Mouse (Mus musculus) liver, embryonic 14.5 days (tissue): ENCODE measurements at regions not wholly inside any gene's neighbourhood (a gene's known extent, or its start where the extent isn't known, plus 50 kb on each side); places are given as distances from the start of the nearest gene placed in this dataset.

Source experiments
- ATAC-seq: fragments of 200-750 bp; cut with Nextera tagmentation; 2 replicates; pipeline ENCODE4 v1.8.0; 2017; ENCODE audit warnings: moderate number of reproducible peaks, mild to moderate bottlenecking, moderate library complexity; ENCODE audit not compliant: insufficient read depth
- DNase-seq, 3 experiments: peaks; one replicate each; pipeline ENCODE4 v3.0.0-alpha.2; 2012 to 2013; ENCODE audit warnings: low read depth in 3 of 3, low spot score in 3 of 3
- H3K27ac ChIP-seq: fragments of 300-500 bp; sonication (generic); 2 replicates; pipeline ENCODE4 v1.5.1; 2014; ENCODE audit warnings: moderate library complexity, mild to moderate bottlenecking, control low read depth, inconsistent platforms
- H3K27me3 ChIP-seq: fragments of 300-500 bp; sonication (generic); 2 replicates; pipeline ENCODE4 v1.6.1; 2014; ENCODE audit warnings: mild to moderate bottlenecking, low read length, moderate library complexity; ENCODE audit not compliant: control insufficient read depth, insufficient read depth
- H3K36me3 ChIP-seq: fragments of 300-500 bp; sonication (generic); replicated peaks from 2 replicates; pipeline ENCODE4 v1.6.1; 2014; ENCODE audit warnings: low read depth; ENCODE audit not compliant: control insufficient read depth, insufficient read depth
- H3K4me1 ChIP-seq, 2 experiments: fragments of 200-500 bp in 1 of 2; fragments of 300-500 bp in 1 of 2; sonication (generic) in 1 of 2; replicated peaks; 2 replicates each; pipeline ENCODE4 v1.6.1; 2012 to 2014; ENCODE audit warnings: antibody characterized with exemption in 1 of 2, inconsistent platforms in 1 of 2, low read length in 1 of 2; ENCODE audit not compliant: control insufficient read depth in 2 of 2, insufficient read depth in 2 of 2
- H3K4me2 ChIP-seq: fragments of 300-500 bp; sonication (generic); 2 replicates; pipeline ENCODE4 v1.6.1; 2014; ENCODE audit warnings: low read depth, mild to moderate bottlenecking, control low read depth, moderate library complexity
- H3K4me3 ChIP-seq, 2 experiments: fragments of 200-500 bp in 1 of 2; fragments of 300-500 bp in 1 of 2; sonication (generic) in 1 of 2; 2 replicates each; pipeline ENCODE4 v1.5.1; 2012 to 2014; ENCODE audit warnings: low read depth in 2 of 2, low read length in 2 of 2, mild to moderate bottlenecking in 2 of 2, control low read depth in 1 of 2, inconsistent platforms in 1 of 2, moderate library complexity in 1 of 2; ENCODE audit not compliant: insufficient read depth in 1 of 2
- H3K9ac ChIP-seq: fragments of 300-500 bp; sonication (generic); replicated peaks from 2 replicates; pipeline ENCODE4 v1.6.1; 2014; ENCODE audit warnings: mild to moderate bottlenecking, control low read depth, moderate library complexity
- H3K9me3 ChIP-seq: fragments of 300-500 bp; sonication (generic); 2 replicates; pipeline ENCODE4 v1.6.1; 2016; ENCODE audit warnings: low read length, mixed read lengths; ENCODE audit not compliant: control insufficient read depth
- CTCF ChIP-seq: IDR thresholded peaks from 2 replicates; pipeline ENCODE4 v1.5.1; 2016; ENCODE audit warnings: antibody characterized with exemption, low read depth, control low read depth
- EP300 ChIP-seq: IDR thresholded peaks from 2 replicates; pipeline ENCODE4 v1.6.1; 2016; ENCODE audit warnings: antibody characterized with exemption, low read depth
- WGBS: fragments of 180-500 bp; shearing (Covaris S2); extraction: QIAGEN DNeasy Blood & Tissue Kit; methylation state at CpG from one replicate; pipeline ENCODE4 v1.1.7; 2014; ENCODE audit not compliant: insufficient replicate concordance; 5-methylcytosine and 5-hydroxymethylcytosine counted together

DNA sequence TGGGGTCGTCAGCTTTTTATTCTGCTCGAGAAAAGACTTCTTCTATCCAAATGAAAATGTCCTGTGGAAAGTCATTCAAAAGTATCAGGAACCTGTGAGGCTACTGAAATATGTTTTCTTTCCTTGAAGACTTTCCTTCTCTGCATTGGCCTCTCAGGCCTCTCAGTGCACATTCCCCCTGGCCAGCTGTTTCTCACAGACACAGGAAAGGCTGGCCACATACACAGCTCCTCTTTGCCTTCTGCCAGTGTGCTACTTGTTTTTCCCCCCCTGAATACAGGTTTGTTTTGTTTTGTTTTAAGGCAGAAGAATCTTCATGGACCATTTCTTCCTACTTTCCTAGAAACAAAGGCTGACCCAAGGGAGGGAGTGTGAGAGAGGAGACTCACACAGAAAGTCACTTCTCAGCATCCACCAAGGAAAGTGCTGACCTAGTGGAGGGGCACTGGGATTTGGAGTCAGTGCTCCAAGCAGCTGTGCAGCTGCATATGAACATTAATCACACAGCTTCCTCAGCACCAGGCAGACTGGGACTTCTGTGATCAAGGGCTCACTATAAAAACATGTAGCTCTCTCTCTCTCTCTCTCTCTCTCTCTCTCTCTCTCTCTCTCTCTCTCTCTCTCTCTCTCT is 324.0 kb downstream of the Etaa1 start:
- 50% methylated on average over 2 of the region's 2 CpGs for WGBS
- ATAC-seq = no peak
- H3K4me2 ChIP-seq = no peak overlapping the region
- no peaks in the 10 kb centered on the region for H3K9me3 ChIP-seq
- TF ChIP-seq CTCF = no peak
- no peak for TF ChIP-seq EP300
- H3K4me3 ChIP-seq = no peak overlapping the region
- no peak overlapping the region for H3K27ac ChIP-seq
- no peaks in the 10 kb centered on the region for H3K4me1 ChIP-seq
- H3K36me3 ChIP-seq = no peaks in the 10 kb centered on the region
- no peak overlapping the region for H3K9ac ChIP-seq
- H3K27me3 ChIP-seq = no peaks in the 10 kb centered on the region
- no peak for DNase-seq

- 17% methylated on average over 1 of the region's 1 CpGs for WGBS
- Histone ChIP-seq H3K9me3 (no peaks in the 10 kb centered on the region), H3K36me3 (no peaks in the 10 kb centered on the region), H3K4me3 (no peak overlapping the region), H3K9ac (no peak overlapping the region), H3K4me2 (no peak overlapping the region), H3K27ac (no peak overlapping the region), H3K27me3 (no peaks in the 10 kb centered on the region), H3K4me1 (no peaks in the 10 kb centered on the region)
- no peak for DNase-seq
- TF ChIP-seq EP300 (no peak), CTCF (no peak)
- no peak for ATAC-seq
Observed at GRCm38 (mm10) chr11:17630172-17630553, 323.5 kb downstream of the Etaa1 start.

DNA sequence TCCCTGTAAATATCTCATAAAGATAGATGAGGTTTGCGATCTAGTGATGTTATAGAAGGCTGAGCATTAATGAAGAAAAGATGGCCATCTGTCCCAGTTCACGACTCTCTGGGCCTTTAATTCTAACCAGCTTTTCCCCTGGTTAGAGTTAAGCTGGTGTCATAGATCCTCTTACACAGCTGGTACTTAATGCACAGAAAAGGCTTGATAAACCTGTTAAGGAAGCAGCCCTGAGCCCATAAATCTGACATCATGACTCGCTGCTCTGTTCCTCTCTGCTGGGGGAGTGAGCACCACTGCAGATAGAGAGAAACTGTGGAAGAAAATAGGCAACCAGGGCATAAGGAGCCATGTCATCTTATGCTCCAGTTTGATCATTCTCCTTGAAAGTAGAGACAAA is 316.5 kb downstream of the Etaa1 start:
- DNase-seq (no peak), ATAC-seq (no peak)
- no peaks in the 10 kb centered on the region for H3K27me3 ChIP-seq
- no peaks in the 10 kb centered on the region for H3K36me3 ChIP-seq
- 40% methylated on average over 3 of the region's 3 CpGs for WGBS
- TF ChIP-seq EP300 = no peak
- no peak for TF ChIP-seq CTCF
- H3K27ac ChIP-seq = no peak overlapping the region
- H3K4me2 ChIP-seq = no peak overlapping the region
- H3K4me3 ChIP-seq = no peak overlapping the region
- H3K9me3 ChIP-seq = no peaks in the 10 kb centered on the region
- no peak overlapping the region for H3K9ac ChIP-seq
- H3K4me1 ChIP-seq = no peaks in the 10 kb centered on the region

- ATAC-seq = no peak
- TF ChIP-seq CTCF = no peak
- no peak for TF ChIP-seq EP300
- Histone ChIP-seq H3K9me3 (no peaks in the 10 kb centered on the region), H3K27ac (no peak overlapping the region), H3K36me3 (no peaks in the 10 kb centered on the region), H3K9ac (no peak overlapping the region), H3K4me2 (no peak overlapping the region), H3K4me3 (no peak overlapping the region), H3K27me3 (no peaks in the 10 kb centered on the region), H3K4me1 (no peaks in the 10 kb centered on the region)
- WGBS = 52% methylated on average over 7 of the region's 7 CpGs
- no peak for DNase-seq
Observed at GRCm38 (mm10) chr11:17639922-17640321, 313.8 kb downstream of the Etaa1 start.

DNA sequence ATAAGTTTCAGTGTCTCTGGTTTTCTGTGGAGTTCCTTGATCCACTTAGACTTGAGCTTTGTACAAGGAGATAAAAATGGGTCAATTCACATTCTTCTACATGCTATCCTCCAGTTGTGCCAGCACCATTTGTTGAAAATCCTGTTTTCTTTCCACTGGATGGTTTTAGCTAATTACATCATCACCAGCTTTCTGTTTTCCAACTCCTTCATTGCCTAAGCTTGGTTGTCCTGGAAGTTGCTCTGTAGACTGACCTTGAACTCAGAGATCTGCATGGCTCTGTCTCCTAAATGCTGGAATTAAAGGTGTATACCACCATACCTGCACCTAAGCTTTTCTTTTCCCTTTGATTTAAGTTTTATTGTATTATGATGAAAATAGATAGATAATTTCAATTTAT is 306.2 kb downstream of the Etaa1 start:
- ATAC-seq = no peak
- Histone ChIP-seq H3K4me3 (no peak overlapping the region), H3K27ac (no peak overlapping the region), H3K4me2 (no peak overlapping the region), H3K9ac (no peak overlapping the region), H3K36me3 (no peaks in the 10 kb centered on the region), H3K27me3 (no peaks in the 10 kb centered on the region), H3K9me3 (no peaks in the 10 kb centered on the region), H3K4me1 (no peaks in the 10 kb centered on the region)
- no peak for DNase-seq
- TF ChIP-seq CTCF (no peak), EP300 (no peak)
